Mouse (Mus musculus): Measurements from ENCODE around the gene Slc8b1. TPM values are rescaled to one million over a fixed set of nuclear protein-coding genes. Genes with fewer than 3 reads are reported as not detected.

Slc8b1 gene
- polyA plus RNA-seq, 1 experiment from 2014 or later: 6.6 TPM

DNA sequence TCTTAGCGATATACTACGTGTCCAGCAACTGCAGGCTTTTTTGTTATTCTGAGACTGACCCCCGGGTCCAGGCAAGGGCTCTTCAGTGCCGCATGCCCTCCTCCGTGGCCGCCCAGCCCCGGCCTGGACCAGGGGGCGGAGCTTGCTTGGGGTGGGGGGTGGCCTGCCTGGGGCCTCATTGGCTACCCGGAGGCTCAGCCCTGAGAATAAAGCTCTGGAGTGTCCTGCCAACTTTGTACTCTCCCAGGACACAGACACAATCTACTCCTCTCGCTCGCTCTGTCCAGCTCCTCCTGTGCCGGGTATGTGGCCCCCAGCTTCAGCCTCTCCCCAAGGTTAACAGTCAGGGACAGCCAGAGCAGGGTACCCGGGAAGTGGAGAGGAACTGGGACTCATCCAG lies 34.7 kb upstream of the Slc8b1 start, which contains the start of gene Sds:
Gene Sds, plus strand, starts transcription at position 231 of the 400 bp plus-strand sequence.
- Histone ChIP-seq H3K4me3 (no peak within 1 kb of the TSS), H3K4me1 (no peaks in the 10 kb centered on the region), H3K9me3 (no peaks in the 10 kb centered on the region), H3K9ac (no peak within 1 kb of the TSS), H3K36me3 (no peaks in the 10 kb centered on the region), H3K27ac (no peak within 1 kb of the TSS), H3K4me2 (no peak within 1 kb of the TSS), H3K27me3 (no peaks in the 10 kb centered on the region)
- no peak for ATAC-seq (ENCODE audit: borderline replicate concordance, extremely low read depth, low FRiP score, low TSS enrichment)
- 7% methylated on average over 13 of the region's 13 CpGs for WGBS

- 84% methylated on average over 5 of the region's 5 CpGs for WGBS
Measured at GRCm38 (mm10) chr5:120477993-120478392, 33.0 kb upstream of the Slc8b1 start.

GRCm38 (mm10) chr5:120479538-120479937 lies 31.4 kb upstream of the Slc8b1 start:
- no peak for ATAC-seq (ENCODE audit: borderline replicate concordance, extremely low read depth, low FRiP score, low TSS enrichment)
- Histone ChIP-seq H3K9ac (no peak overlapping the region), H3K27ac (no peak overlapping the region), H3K4me3 (no peak overlapping the region), H3K27me3 (no peaks in the 10 kb centered on the region), H3K36me3 (0 out of 2 replicates have a peak, but pooled peaks cover 3% of the 10 kb centered on the region), H3K9me3 (no peaks in the 10 kb centered on the region), H3K4me2 (no peak overlapping the region), H3K4me1 (no peaks in the 10 kb centered on the region)
- WGBS: 57% methylated on average over 4 of the region's 4 CpGs

More at GRCm38 (mm10) chr5:120477993-120478392, 33.0 kb upstream of the Slc8b1 start:
- no peak overlapping the region for H3K27ac ChIP-seq
- H3K4me1 ChIP-seq: no peaks in the 10 kb centered on the region
- H3K9me3 ChIP-seq: no peaks in the 10 kb centered on the region
- H3K4me2 ChIP-seq: no peak overlapping the region
- no peak overlapping the region for H3K4me3 ChIP-seq
- no peak for ATAC-seq (ENCODE audit: borderline replicate concordance, extremely low read depth, low FRiP score, low TSS enrichment)
- no peak overlapping the region for H3K9ac ChIP-seq
- H3K27me3 ChIP-seq: no peaks in the 10 kb centered on the region
- H3K36me3 ChIP-seq: no peaks in the 10 kb centered on the region

- H3K9me3 ChIP-seq: no peaks in the 10 kb centered on the region
- H3K9ac ChIP-seq: no peak overlapping the region
- no peak overlapping the region for H3K27ac ChIP-seq
- no peak for ATAC-seq (ENCODE audit: borderline replicate concordance, extremely low read depth, low FRiP score, low TSS enrichment)
- H3K4me3 ChIP-seq: no peak overlapping the region
- no peak overlapping the region for H3K4me2 ChIP-seq
- H3K4me1 ChIP-seq: no peaks in the 10 kb centered on the region
- WGBS: 63% methylated on average over 9 of the region's 9 CpGs
- no peaks in the 10 kb centered on the region for H3K27me3 ChIP-seq
- H3K36me3 ChIP-seq: peaks cover 7% of the 10 kb centered on the region; the same call in 1 of the 2 replicates
Measured at GRCm38 (mm10) chr5:120481205-120481604, 29.8 kb upstream of the Slc8b1 start.

GRCm38 (mm10) chr5:120483399-120483798 lies 27.6 kb upstream of the Slc8b1 start:
- Histone ChIP-seq H3K4me3 (no peak overlapping the region), H3K4me1 (no peaks in the 10 kb centered on the region), H3K27me3 (no peaks in the 10 kb centered on the region), H3K4me2 (no peak overlapping the region), H3K27ac (no peak overlapping the region), H3K36me3 (peaks cover 17% of the 10 kb centered on the region; the same call in 1 of the 2 replicates), H3K9ac (no peak overlapping the region), H3K9me3 (no peaks in the 10 kb centered on the region)
- WGBS: 68% methylated on average over 19 of the region's 19 CpGs
- no peak for ATAC-seq (ENCODE audit: borderline replicate concordance, extremely low read depth, low FRiP score, low TSS enrichment)

DNA sequence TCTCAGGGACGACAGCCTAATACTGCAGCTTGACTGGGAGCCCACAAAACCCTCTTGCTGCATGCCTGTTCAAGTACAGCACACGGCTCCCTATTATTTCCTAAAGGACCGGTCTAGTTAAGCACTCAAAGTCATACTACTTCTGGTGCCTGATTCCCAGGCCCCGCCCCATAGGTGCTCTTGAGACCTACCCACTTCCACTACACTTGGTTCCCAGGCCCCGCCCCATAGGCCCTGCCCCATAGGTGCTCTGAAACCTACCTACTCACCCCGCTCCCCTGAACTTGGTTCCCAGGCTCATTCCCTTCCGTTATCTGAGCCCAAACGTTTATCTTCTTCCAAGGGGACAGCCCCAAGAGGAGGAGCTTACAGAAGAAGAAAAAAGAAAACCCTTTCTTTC lies 23.1 kb upstream of the Slc8b1 start:
- no peak overlapping the region for H3K4me2 ChIP-seq
- H3K9ac ChIP-seq: no peak overlapping the region
- no peaks in the 10 kb centered on the region for H3K27me3 ChIP-seq
- H3K9me3 ChIP-seq: no peaks in the 10 kb centered on the region
- H3K4me3 ChIP-seq: no peak overlapping the region
- no peaks in the 10 kb centered on the region for H3K4me1 ChIP-seq
- no peak overlapping the region for H3K27ac ChIP-seq
- WGBS: 68% methylated on average over 8 of the region's 8 CpGs
- H3K36me3 ChIP-seq: peaks cover 25% of the 10 kb centered on the region; the same call in 1 of the 2 replicates
- ATAC-seq (ENCODE audit: borderline replicate concordance, extremely low read depth, low FRiP score, low TSS enrichment): no peak

DNA sequence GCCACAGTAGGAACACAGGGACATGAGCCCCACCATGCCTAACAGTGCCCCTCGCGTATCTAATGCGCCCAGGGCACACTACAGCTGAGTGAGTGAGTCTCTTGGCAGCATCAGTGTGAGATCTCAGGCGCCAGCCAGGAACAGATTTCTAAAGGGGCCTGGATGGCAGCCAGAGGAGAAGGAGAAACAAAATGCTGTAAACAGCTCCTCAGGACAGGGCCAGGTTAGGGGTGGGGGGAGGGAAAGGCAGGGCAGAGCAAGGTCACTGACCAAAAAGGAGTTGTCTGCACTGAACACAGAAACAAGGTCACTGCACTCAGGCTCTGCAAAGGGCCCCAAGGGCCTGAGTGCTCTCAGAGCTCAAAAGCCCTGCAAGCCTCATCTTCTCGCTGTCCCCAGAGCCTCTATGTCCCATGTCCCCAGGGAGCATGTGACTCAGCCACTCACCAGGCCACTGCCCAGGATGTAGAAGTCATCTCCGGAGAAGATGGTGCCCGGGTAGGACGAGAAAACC lies 20.2 kb upstream of the Slc8b1 start:
- no peak for ATAC-seq (ENCODE audit: borderline replicate concordance, extremely low read depth, low FRiP score, low TSS enrichment)

DNA sequence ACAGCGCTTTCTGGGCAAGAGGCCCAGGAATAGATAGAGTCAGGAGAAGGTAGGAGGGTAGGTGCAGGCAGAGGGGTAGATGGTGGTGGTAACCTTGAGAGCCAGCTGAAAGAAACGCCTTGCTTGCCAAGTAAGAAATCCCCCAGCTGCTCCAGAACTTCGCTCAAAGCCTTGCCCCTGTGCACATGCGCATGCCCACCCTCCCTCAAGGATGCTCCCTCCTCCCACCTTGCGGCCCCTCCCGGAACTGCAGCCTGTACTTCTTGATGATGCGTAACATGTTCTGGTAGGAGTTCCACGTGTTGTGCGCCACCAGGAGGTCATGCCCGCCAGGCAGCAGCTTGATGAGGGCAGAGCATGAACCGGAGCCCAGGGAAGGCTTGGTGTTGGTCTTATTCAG lies 18.5 kb upstream of the Slc8b1 start:
- Histone ChIP-seq H3K36me3 (0 out of 2 replicates have a peak, but pooled peaks cover 11% of the 10 kb centered on the region), H3K4me3 (no peak overlapping the region), H3K27ac (no peak overlapping the region), H3K4me1 (no peaks in the 10 kb centered on the region), H3K4me2 (no peak overlapping the region), H3K9ac (no peak overlapping the region), H3K9me3 (no peaks in the 10 kb centered on the region), H3K27me3 (no peaks in the 10 kb centered on the region)
- 64% methylated on average over 11 of the region's 11 CpGs for WGBS
- no peak for ATAC-seq (ENCODE audit: borderline replicate concordance, extremely low read depth, low FRiP score, low TSS enrichment)

More for the DNA sequence above, 20.2 kb upstream of the Slc8b1 start:
- H3K4me1 ChIP-seq: no peaks in the 10 kb centered on the region
- no peaks in the 10 kb centered on the region for H3K27me3 ChIP-seq
- peaks cover 22% of the 10 kb centered on the region; the same call in 1 of the 2 replicates for H3K36me3 ChIP-seq
- 72% methylated on average over 8 of the region's 8 CpGs for WGBS
- no peak overlapping the region for H3K4me3 ChIP-seq
- H3K4me2 ChIP-seq: no peak overlapping the region
- no peak overlapping the region for H3K9ac ChIP-seq
- H3K9me3 ChIP-seq: no peaks in the 10 kb centered on the region
- no peak overlapping the region for H3K27ac ChIP-seq

DNA sequence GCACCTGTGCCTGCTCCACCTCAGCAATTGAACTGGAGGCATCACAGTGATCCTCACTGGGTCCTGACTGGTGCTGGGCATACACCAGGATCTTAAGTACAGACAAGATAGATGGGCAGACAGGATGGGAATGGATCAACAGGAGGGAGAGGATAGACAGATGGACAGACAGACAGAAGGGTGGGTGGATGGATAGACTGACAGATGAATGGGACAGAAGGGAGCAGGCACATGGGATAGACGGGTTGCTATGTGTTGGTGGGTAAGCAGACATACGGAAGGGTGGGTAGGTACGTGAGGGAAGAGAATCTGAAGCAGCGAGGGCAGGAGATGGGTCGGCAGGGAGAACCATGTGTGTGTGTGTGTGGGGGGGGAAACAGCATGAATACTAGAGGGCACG lies 17.5 kb upstream of the Slc8b1 start:
- Histone ChIP-seq H3K4me2 (no peak overlapping the region), H3K4me1 (no peaks in the 10 kb centered on the region), H3K9me3 (no peaks in the 10 kb centered on the region), H3K27me3 (no peaks in the 10 kb centered on the region), H3K36me3 (0 out of 2 replicates have a peak, but pooled peaks cover 8% of the 10 kb centered on the region), H3K9ac (no peak overlapping the region), H3K4me3 (no peak overlapping the region), H3K27ac (no peak overlapping the region)
- ATAC-seq (ENCODE audit: borderline replicate concordance, extremely low read depth, low FRiP score, low TSS enrichment): no peak
- 87% methylated on average over 6 of the region's 6 CpGs for WGBS

DNA sequence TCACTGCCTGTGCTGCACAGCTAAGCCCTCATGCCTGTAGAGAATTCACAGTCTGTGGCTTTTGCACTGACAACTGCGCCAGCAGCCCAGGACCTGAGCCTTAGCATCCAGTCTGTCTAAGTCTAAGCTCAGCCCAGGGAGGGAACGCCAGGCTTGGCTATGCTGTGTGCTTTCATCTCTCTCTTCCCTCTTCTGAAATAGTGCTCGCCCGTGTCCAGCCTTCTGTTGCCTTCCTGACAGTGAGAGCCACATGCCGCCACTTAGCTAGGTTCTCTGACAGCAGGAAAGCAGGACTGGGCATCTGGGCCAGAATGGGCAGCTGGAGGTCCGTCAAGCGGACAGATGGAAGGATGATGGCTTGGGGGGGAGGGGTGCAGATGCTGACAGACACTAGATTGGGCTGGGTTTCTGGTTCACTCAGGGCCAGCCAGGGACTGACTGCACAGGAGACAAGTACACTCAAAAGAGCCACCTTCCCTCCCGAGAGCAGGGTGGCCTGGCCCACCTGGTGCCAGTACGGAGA lies 17.0 kb upstream of the Slc8b1 start:
- no peak for ATAC-seq (ENCODE audit: borderline replicate concordance, extremely low read depth, low FRiP score, low TSS enrichment)
- H3K9ac ChIP-seq: no peak overlapping the region
- 88% methylated on average over 9 of the region's 9 CpGs for WGBS

GRCm38 (mm10) chr5:120495064-120495702 lies 15.8 kb upstream of the Slc8b1 start:
- Histone ChIP-seq H3K4me1 (no peaks in the 10 kb centered on the region), H3K4me3 (no peak overlapping the region), H3K27ac (no peak overlapping the region), H3K36me3 (0 out of 2 replicates have a peak, but pooled peaks cover 6% of the 10 kb centered on the region), H3K9me3 (no peaks in the 10 kb centered on the region), H3K4me2 (no peak overlapping the region), H3K9ac (no peak overlapping the region), H3K27me3 (no peaks in the 10 kb centered on the region)
- 69% methylated on average over 10 of the region's 10 CpGs for WGBS
- ATAC-seq (ENCODE audit: borderline replicate concordance, extremely low read depth, low FRiP score, low TSS enrichment): no peak

More for the DNA sequence above, 17.0 kb upstream of the Slc8b1 start:
- H3K27me3 ChIP-seq: no peaks in the 10 kb centered on the region
- no peaks in the 10 kb centered on the region for H3K9me3 ChIP-seq
- H3K4me1 ChIP-seq: no peaks in the 10 kb centered on the region
- no peak overlapping the region for H3K4me3 ChIP-seq
- no peak overlapping the region for H3K4me2 ChIP-seq
- no peak overlapping the region for H3K27ac ChIP-seq
- H3K36me3 ChIP-seq: 0 out of 2 replicates have a peak, but pooled peaks cover 6% of the 10 kb centered on the region

- Histone ChIP-seq H3K4me2 (no peak overlapping the region), H3K4me1 (no peaks in the 10 kb centered on the region), H3K9ac (no peak overlapping the region), H3K36me3 (0 out of 2 replicates have a peak, but pooled peaks cover 6% of the 10 kb centered on the region), H3K27ac (no peak overlapping the region), H3K27me3 (no peaks in the 10 kb centered on the region), H3K4me3 (no peak overlapping the region), H3K9me3 (no peaks in the 10 kb centered on the region)
- no peak for ATAC-seq (ENCODE audit: borderline replicate concordance, extremely low read depth, low FRiP score, low TSS enrichment)
- 88% methylated on average over 13 of the region's 13 CpGs for WGBS
Measured at GRCm38 (mm10) chr5:120495703-120496226, 15.2 kb upstream of the Slc8b1 start.

Measured in lung, embryonic 15.5 days (tissue).